Mouse (Mus musculus) gastrocnemius, adult 2 months (tissue): ENCODE measurements around the gene Por. TPM values are rescaled to one million over a fixed set of nuclear protein-coding genes. Genes with fewer than 3 reads are reported as not detected.

Source experiments
- DNase-seq: peaks from one replicate; pipeline ENCODE4 v3.0.0; 2022
- H3K27ac ChIP-seq: fragments of 200-600 bp; 2 replicates; pipeline ENCODE4 v1.8.1; 2022; ENCODE audit warnings: mild to moderate bottlenecking
- H3K4me3 ChIP-seq: fragments of 200-600 bp; 2 replicates; pipeline ENCODE4 v1.8.1; 2022; ENCODE audit warnings: mild to moderate bottlenecking, moderate library complexity
- CTCF ChIP-seq: fragments of 200-600 bp; IDR thresholded peaks from 2 replicates; pipeline ENCODE4 v1.8.1; 2022; ENCODE audit warnings: antibody characterized with exemption, mild to moderate bottlenecking, moderate library complexity
- intact Hi-C: fragments of 180-260 bp; cut with DNase I; formaldehyde crosslinking; loops from one replicate; pipeline ENCODE4 v1.15.1; 2025
- total RNA-seq, 2 experiments: library from RNA; stranded (reverse); gene quantifications; 2 replicates each; pipeline ENCODE4 v1.2.3; 2021

Por gene
- total RNA-seq, 2 experiments from 2014 or later: 31.4 to 32.7 TPM

- H3K4me3 ChIP-seq: no peak overlapping the region
- DNase-seq: no peak
- TF ChIP-seq CTCF: no peak
- no peak overlapping the region for H3K27ac ChIP-seq
- intact Hi-C loops: no loop called here
These were observed 9.3 kb upstream of the Por start for GRCm38 (mm10) chr5:135660535-135660934.

- intact Hi-C loops: no loop called here
- TF ChIP-seq CTCF: no peak
- H3K27ac ChIP-seq: no peak overlapping the region
- no peak for DNase-seq
- no peak overlapping the region for H3K4me3 ChIP-seq
These were observed 2.9 kb upstream of the Por start for GRCm38 (mm10) chr5:135666890-135667289.

- intact Hi-C loops: no loop called here
- no peak for DNase-seq
These were observed 1.8 kb upstream of the Por start for GRCm38 (mm10) chr5:135668071-135668470.

GRCm38 (mm10) chr5:135670881-135671280, 1.0 kb downstream of the Por start:
- no peak for TF ChIP-seq CTCF
- H3K27ac ChIP-seq: no peak overlapping the region
- H3K4me3 ChIP-seq: no peak overlapping the region
- DNase-seq: no peak
- intact Hi-C loops: no loop called here

More at GRCm38 (mm10) chr5:135668071-135668470, 1.8 kb upstream of the Por start:
- TF ChIP-seq CTCF: no peak
- H3K4me3 ChIP-seq: no peak overlapping the region
- no peak overlapping the region for H3K27ac ChIP-seq

- DNase-seq: no peak
- TF ChIP-seq CTCF: no peak
These were observed 2.7 kb downstream of the Por start for GRCm38 (mm10) chr5:135672509-135672908.

GRCm38 (mm10) chr5:135672980-135673379, 3.1 kb downstream of the Por start:
- no peak for TF ChIP-seq CTCF
- Histone ChIP-seq H3K27ac (no peak overlapping the region), H3K4me3 (no peak overlapping the region)
- intact Hi-C loops: no loop called here
- DNase-seq: peak; percentile 59

More at GRCm38 (mm10) chr5:135672509-135672908, 2.7 kb downstream of the Por start:
- H3K4me3 ChIP-seq: no peak overlapping the region
- intact Hi-C loops: no loop called here
- H3K27ac ChIP-seq: no peak overlapping the region

GRCm38 (mm10) chr5:135674349-135674775, 4.5 kb downstream of the Por start:
- Histone ChIP-seq H3K27ac (no peak overlapping the region; the same call in 1 of the 2 replicates), H3K4me3 (no peak overlapping the region)
- no peak for TF ChIP-seq CTCF
- DNase-seq: no peak
- intact Hi-C loops: no loop called here

- Histone ChIP-seq H3K27ac (peak overlapping the region; percentile 66), H3K4me3 (0 out of 2 replicates have a peak overlapping the region, but pooled peaks have one; percentile 2)
- intact Hi-C loops: no loop called here
These were observed 5.0 kb downstream of the Por start for GRCm38 (mm10) chr5:135674821-135675220.

GRCm38 (mm10) chr5:135676696-135677095, 6.9 kb downstream of the Por start:
- no peak for DNase-seq
- TF ChIP-seq CTCF: no peak
- intact Hi-C loops: no loop called here
- Histone ChIP-seq H3K4me3 (no peak overlapping the region), H3K27ac (no peak overlapping the region)

More at GRCm38 (mm10) chr5:135674821-135675220, 5.0 kb downstream of the Por start:
- TF ChIP-seq CTCF: no peak
- DNase-seq: peak; percentile 56

- no peak for TF ChIP-seq CTCF
- intact Hi-C loops: no loop called here
- H3K4me3 ChIP-seq: no peak overlapping the region
- DNase-seq: no peak
- no peak overlapping the region for H3K27ac ChIP-seq
These were observed 7.4 kb downstream of the Por start for GRCm38 (mm10) chr5:135677251-135677650.

GRCm38 (mm10) chr5:135678481-135678880, 8.6 kb downstream of the Por start:
- no peak for DNase-seq
- intact Hi-C loops: no loop called here
- Histone ChIP-seq H3K27ac (no peak overlapping the region), H3K4me3 (no peak overlapping the region)
- TF ChIP-seq CTCF: no peak

GRCm38 (mm10) chr5:135680967-135681545, 11.2 kb downstream of the Por start:
- no peak for TF ChIP-seq CTCF
- H3K27ac ChIP-seq: no peak overlapping the region
- intact Hi-C loops: no loop called here
- H3K4me3 ChIP-seq: no peak overlapping the region
- no peak for DNase-seq

GRCm38 (mm10) chr5:135682009-135682408, 12.2 kb downstream of the Por start:
- intact Hi-C loops: no loop called here
- no peak for DNase-seq
- TF ChIP-seq CTCF: no peak
- Histone ChIP-seq H3K27ac (no peak overlapping the region), H3K4me3 (no peak overlapping the region)

- Histone ChIP-seq H3K27ac (no peak overlapping the region), H3K4me3 (no peak overlapping the region)
These were observed 13.2 kb downstream of the Por start for GRCm38 (mm10) chr5:135682942-135683570.

More at GRCm38 (mm10) chr5:135682942-135683570, 13.2 kb downstream of the Por start:
- DNase-seq: no peak
- TF ChIP-seq CTCF: no peak
- intact Hi-C loops: no loop called here
